Mouse (Mus musculus): ENCODE results near the gene Wdtc1.
A peak's percentile ranks its signal among the peaks of the same experiment; 100 is the strongest.

The Wdtc1 gene

DNA sequence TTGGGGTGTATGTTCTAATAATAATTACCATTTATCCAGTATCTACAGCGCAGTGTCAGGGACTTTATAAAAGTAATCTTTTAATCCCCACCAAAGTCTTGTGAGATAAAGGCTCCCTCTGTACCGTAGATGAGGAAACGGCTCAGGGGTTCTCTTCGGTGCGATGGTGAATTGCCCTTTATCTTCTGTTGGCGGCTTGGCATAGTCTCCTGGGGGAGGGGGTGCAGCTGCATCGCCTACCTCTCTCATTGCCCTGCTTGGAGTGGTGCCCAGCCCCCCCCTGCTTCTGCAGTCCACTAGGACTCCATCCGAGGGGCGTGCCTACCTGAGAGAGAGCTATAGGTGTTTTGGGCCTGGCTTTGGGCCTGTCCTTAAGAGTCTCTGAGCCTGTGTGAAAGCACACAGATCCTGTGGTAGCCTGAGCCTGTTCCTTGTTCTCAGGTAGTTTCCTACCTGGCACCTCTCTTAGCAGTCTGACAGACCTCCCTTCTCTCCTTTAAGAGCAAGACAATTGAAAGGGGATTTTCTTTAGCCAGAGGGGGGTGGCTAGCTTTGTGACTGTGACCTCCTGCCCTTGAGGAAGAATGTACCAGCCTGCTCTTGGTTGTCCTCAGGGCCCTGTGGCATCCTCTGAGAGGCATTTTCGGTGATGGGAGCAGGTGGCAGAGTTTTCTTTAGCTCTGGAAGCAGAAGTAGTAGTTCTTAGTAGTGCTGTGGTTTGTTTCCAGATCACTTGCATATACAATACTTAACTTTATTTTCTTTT, 22.7 kb upstream of the Wdtc1 start:
- peak; percentile 63 to 72 for DNase-seq

DNA sequence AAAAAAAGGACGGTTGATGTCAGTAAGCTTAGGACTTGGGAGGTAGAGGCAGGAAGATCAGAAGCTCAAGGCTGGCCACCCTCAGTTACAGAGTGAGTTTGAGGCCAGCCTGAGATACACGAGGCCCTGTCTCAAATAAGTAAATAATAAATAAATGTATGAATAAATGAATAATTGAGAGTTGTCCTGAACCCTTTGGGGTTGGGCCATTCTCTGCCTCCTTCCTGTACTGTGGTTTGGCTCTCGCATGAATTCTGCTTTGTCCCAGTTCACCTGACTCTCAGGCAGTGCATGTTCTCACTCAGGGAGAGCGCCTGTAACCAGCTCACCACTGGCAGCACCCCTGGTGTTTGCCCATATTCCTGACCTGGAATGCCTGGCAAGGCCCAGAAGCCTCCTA, 20.7 kb upstream of the Wdtc1 start:
- no peak for DNase-seq

DNA sequence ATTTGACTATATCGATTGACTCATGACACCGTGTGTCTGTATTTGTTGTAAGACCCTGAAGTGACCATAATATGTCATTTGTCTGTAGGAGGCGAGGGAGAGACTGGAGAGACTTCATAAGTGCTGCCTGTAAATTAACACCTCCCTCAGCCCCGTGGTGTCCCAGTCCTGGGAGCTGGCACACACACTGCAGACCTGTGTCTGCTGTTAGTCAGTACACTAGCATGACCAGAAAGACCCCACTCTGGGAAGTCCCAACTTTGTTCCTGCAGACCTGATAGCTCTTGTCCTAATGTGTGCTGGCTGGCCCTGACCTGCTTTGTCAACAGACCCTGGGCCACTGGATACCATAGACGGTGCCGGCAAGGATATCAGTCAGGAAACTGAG, 19.0 kb upstream of the Wdtc1 start:
- DNase-seq, result peak in 1 of 2 experiments; percentile 23

DNA sequence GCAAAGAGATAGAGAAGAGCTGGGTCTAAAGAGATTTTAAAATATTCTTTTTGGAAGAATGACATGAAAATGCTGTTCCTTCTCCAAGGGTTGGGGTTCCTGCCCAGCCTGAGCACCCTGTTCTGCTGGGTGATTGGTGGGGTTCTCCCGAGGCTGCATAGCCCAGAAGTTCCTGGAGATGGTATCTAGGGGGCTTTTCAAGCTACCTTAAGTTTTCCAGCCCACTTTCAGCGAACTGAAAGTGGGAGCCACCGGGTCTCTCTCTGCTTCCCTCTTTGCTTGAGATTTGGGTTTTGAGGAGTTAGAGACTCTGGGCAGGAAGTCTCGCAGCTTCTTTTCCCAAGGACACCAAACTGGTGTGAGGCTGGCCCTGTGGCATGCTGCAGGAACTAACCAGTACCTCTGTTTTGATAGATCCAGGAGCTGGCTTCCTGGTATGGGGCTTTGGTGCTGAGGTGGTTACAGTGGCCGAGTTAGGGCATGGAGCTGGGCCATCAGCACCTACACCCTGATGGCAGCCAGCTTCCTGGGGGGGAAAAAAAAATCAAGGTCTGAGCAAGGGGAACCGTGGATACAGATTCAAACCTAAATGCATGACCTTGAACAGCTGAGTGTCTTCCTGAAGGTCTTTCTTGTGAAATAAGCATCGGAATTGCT, 18.5 kb upstream of the Wdtc1 start:
- DNase-seq, result peak in 1 of 2 experiments; percentile 23

DNA sequence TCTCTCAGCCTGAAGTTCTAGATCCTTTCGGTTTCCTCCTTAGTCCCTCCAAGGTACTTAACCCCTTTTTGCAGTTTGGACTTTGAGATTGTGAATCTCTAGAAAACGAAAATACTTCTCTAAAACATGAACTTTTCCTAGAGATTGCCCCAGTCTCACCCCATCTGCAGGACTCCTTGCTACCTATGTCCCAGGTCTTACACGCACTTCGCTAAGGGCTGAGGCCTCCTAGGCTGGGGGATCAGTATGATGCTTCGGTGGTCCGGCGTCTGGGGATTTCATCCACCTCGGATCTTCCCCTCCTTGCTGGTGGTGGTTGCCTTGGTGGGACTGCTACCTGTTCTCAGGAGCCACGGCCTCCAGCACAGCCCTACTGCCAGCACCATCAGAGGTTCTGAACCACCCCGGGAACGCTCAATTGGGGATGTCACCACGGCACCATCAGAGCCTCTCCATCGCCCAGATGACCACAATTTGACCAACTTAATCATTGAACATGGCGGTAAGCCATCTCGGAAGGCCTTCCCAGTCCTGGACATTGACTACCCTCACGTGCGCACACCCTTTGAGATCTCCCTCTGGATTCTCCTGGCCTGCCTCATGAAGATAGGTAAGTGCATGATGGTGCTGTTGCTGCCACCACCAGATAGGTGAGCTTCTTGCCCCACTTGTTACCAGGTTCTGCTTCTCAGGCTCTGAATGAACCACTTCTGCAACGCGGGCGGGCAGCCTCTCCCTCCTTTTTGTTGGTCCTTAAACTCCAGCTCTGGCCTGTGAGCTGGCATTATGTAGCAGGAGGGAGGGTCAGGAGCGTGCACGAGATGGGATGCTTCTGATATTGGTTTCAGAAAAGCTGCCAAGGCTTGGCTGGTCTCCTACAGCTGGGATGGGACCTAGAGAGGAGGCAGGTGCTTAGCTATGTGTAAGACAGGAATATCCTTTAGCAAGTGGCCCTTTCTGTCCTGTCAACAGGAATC, 17.3 kb upstream of the Wdtc1 start:
- DNase-seq, result peak; percentile 57 to 65

DNA sequence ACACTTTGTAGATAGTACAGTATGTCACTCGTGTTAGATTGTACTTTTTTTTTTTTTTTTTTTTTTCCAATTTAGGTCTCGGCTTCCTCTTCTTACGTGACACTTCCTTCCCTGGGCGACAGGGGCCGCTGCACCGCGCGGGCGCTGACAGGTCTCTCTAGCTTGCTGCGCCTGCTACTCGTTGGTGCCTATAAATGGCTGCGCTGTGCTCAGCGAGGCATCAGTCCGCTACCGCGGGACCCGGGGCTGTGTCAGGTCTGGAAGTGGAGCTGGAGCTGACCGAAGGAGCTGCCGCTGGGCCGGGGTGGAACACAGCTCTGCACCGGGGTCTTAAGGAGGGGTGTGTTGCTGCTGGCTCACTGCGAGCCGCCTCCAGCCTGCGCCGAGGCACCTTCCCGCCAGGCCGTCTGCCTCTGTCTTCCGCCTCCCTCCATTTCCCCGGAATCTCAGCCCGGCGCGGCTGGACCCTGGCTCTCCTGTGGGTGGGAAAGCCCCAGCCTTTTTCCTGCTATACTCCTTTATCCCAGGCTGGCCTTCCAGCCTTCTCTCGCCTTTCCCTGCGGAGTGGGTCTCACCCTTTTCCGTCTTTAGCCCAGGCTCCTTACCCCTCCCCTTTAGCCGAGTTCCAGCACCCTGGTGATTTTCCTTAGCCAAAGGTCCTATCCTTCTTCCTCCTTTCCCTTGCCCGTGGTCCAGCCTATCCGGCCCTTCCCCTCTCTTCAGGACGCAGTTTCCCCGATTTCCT, 16.4 kb upstream of the Wdtc1 start, which contains the start of gene Slc9a1:
TSS of gene Slc9a1 (plus strand) at position 154 of the 745 bp plus-strand sequence.
- DNase-seq, result peak; percentile 97 to 98

DNA sequence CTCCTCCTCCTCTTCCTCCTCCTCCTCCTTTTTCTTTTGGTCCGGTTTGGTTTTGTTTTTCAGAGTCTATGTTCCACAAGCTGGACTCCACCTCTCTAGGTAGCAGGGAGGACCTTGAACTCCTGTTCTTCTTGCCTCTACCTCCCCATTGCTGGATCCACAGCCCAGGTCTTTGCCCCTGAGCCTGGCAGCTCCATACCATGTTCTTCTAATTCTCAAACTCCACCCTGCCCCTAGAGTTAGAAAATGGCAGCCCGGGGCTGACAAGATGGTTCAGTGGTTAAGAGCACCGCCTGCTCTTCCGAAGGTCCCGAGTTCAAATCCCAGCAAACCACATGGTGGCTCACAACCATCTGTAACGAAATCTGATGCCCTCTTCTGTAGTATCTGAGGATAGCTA, 1.4 kb upstream of the Wdtc1 start:
- DNase-seq, result no peak

DNA sequence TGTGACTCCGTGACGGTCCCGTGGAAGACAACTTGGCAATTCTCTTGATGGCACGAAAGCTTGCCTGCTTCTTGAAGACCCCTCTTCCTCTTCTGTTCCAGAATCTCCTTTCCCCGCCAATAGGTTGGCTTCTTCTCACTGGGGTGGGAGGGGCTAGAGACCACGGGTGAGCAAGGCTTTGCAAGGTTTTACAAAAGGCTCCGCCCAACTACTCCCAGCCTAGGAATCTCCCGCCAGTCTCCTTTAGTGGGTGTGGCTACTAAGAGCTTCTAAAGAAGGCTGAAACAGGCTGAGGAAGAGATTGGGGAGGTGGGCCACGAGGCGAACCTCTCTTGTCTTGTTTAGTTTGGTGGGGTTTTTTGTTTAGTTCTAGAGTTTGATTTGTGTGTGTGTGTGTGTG, 484 bp downstream of the Wdtc1 start:
- no peak for DNase-seq

DNA sequence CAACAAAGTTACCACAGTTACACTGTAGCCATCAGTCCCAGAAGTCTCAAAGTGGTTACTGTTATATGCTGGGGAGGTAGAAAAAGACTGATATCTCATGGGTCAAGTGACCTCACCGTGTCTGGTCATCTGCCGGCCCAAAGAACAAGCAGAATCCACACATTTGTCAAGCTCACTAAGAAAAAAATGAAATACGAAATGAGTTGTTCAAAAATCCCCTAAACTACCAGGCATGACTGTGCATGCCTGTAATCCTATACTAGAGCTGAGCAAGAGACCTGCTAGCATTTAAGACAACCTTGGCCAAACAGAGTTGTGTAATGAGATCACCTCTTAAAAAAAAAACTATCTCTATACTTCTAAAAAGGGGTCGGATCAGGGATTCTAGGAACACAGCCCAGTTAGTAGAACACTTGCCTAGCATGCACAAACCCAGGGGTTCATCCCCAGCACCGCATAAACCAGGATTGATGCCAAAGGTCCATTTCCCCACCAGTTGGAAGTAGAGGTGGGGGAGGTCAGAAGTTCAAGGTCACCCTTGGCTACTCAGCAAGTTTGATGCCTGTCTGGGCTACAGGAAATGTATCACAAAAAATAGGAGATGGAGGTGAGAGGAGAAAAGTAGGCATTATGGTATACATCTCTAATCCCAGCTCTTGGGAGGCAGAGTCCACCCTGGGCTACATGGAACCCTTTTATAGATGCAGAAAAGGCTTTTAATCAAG, 5.1 kb downstream of the Wdtc1 start:
- no peak for DNase-seq

DNA sequence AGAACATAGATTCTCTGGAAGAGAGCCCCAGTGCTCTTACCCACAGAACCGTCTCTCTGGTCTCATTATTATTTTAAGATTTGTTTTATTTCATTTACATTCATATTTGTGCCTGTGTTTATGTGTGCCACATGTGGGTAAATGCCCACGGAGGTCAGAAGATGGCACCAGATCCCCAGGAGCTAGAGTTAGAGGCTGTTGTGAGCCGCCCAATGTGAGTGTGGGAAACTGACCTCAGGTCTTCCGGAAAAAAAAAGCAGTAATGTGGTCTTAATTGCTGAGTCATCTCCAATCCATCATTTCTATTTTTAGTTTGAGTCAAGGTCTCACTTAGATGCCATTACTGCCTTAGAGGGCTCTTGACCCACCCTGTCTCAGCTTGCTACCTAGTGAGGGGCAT, 5.7 kb downstream of the Wdtc1 start:
- no peak for DNase-seq

DNA sequence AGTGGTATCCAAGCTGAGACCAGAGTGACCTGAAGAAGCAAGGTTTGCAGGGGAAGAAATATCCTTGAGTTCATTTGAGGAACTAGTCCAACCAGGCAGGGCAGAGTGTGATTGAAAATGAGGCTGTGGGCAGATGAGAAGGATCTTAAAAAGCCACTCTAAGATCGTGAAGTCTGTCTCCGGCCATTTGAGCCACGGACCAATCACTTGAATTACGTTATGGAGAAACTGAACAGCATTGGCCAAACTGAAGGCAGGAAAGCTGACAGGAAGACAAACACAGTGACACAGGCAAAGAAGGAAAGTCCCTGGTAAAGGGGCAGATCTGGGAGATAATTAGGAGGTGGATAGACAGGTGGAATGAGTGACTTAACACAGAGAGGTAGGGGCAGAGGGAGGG, 6.7 kb downstream of the Wdtc1 start:
- DNase-seq, result no peak

DNA sequence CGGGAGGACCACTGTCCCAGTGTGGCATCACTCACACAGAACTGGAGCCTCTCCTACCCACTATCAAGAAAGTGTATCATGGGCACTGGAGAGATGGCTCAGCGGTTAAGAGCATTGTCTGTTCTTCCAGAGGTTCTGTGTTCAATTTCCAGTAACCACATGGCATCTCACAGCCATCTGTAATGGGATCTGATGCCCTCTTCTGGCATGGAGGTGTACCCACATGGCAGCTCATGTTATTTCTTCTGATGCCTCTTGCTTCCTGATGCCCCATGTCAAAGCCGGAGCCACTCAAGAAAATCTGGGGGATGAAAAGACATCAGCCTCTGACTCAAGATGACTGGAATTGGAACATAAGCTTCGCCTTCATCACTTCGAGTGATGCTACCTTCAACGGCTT, 7.6 kb downstream of the Wdtc1 start:
- DNase-seq, result no peak

DNA sequence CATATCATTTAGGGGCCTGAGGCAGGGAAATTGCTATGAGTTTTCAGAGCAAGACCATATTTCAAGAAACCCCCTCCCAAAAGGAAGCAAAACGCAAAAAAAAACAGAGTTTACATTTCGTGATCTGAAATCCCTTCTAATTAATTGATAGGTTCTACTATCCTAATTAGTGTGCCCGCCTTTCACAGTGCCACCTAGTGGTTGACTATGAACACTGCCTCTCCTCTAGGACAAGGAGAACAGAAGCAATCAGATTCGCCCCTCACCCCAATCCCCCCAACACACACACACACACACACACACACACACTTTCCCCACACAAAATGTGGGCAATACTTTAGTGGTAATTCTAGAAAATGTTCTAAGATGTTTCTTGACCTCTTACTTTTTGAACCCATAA, 9.2 kb downstream of the Wdtc1 start:
- DNase-seq, result peak; percentile 77 to 83

DNA sequence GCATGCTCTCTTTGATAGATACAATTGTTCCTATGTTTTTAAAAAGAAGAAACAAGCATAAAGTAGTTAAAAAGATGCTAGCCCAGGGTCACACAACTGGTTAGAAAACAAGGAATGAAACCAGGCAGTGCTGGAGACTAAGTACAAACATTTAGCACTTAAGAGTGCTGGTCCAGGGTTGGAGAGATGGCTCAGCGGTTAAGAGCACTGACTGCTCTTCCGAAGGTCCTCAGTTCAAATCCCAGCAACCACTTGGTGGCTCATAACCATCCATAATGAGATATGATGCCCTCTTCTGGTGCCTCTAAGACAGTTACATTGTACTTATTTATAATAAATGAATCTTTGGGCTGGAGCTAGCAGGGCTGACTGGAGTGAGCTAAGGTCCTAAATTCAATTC, 13.1 kb downstream of the Wdtc1 start:
- DNase-seq, result no peak

DNA sequence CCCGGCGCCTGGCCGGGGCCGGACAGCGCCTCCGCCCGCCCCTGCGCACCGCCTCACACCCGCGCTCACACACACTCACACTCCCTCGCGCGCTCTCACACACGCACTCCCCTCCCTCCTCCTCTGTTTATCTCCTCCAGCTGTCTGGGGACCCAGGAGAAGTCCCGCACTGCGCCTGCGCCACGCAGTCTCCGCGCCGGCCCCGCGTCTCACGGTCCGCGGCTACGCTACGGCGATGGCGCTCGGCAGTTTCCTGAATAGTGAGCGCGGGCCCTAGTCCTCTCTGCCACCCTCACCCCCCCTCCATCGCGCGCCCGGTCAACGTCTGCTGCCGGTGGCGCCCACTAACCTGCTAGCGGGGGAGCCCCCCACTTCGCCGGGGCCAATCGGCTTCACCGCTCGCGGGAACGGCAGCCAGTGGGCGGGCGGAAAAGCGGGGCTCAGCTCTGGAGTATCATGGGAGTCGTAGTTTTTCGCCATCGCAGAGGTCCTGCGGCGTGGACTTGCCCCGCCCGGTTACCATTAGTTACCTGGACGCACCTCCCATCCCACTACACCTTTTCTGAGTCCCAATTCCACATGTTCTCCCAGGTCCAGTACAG, 14.0 kb downstream of the Wdtc1 start:
- DNase-seq, result peak; percentile 99 to 100

DNA sequence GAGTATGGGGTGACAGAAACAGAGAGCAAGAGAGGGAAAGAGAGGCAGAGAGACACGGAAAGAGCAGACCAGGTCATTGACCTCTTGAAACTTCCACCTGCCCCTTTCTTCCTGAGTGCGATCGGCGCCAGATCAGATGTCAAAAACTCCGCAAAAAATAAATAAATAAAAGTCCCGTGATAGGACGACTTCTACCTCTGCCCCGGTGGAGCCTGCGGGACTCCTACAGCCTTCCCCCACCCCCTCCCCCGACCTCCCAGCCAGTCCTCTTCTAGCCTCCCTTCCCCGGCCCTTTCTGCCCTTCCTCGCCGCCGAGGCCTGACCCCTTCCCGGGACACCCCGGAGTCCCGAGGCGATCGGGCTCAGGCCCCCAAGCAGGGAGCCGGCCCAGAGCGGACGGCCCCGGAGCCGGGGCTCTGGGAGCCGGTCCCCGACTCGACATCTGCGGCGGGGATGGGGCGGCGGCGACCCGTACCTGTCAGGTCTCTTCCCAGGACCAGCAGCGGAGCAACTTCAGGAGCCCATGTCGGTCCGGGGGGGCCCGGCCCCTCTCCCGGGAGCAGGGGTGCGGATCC, 14.7 kb downstream of the Wdtc1 start:
- DNase-seq, result no peak

DNA sequence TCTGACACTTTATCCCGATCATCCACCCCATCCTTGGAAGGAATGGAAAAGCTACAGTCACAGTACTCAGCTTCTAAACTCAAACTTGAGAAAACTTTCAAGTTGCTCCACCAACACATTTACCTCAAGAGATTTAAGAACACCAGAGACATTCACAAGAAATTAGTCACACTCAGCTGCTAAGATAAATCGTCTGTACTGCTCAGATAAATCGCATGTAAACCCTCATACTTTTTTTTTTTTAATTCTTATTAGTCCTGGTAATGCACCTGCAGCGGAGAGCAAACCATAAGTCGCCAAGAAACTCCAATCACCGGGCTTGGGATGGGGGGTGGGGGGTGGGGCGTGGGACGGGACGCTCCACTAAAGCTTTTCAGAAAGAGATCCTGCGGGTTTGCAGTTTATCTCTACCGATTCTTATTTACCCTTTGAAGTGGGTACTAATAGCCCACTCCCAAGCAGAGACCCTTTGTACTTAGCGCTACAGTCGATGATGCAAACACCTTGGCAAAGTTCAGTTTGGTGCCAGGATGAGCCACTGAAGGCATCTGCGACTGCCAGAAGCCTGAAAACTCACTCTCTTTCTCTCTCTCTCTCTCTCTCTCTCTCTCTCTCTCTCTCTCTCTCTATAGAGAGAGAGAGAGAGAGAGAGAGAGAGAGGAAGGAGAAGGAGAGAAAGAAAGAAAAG, 15.3 kb downstream of the Wdtc1 start:
- no peak for DNase-seq

DNA sequence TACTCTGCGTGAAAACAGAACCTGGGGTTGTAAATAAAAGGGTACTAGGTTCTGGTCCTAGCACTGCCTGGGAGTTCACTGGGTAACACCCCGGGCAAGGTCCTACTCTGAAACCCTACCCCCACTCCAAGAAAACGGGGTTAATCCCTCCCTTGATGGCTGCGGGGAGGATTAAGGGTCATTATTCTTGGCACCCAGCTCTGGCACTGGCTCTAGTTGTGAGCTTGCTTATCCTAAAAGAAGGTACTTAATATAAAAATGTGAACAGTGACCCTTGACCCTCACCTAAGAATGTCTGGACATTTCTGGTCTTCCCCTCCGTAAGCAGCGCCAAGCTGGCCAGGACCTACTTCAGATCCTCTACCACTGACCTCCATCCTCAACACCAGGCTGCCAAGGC, 20.0 kb downstream of the Wdtc1 start:
- DNase-seq, result no peak

DNA sequence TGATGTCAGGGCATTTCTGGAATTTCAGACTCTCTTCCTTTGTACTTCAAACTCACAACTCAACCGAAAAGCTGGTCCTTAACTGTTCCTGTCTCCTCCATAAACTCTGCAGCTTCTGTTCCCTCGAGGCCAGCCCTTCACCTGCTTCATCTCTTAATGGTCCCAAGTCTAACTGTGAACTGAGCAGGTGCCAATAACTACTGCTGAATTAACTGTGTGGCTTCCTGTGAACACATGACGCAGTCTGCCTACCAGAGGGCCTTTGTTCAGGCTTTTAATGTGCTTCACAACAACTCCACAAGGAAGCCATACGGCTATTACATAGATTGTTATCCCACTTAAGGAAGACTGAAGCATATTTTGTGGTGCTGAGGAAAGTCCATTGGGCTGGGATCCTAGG, 23.0 kb downstream of the Wdtc1 start:
- DNase-seq, result no peak

DNA sequence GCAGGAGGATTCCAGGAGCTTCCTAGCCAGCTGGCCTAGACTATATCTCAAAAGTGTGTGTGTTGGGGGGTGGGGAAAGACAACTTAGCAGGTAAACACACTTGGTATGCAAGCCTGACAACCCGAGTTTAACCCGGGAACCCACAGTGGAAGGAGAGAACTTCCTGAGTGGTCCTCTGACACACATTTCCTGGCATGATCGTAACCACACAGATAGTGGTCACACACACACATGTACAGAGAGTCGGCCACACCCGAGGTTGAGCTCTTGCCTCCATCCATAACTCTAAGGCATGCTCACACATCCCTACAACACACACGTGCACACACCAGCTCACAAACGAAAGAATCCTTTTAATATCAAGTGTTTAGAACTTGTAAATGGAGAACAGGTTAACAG, 25.2 kb downstream of the Wdtc1 start:
- no peak for DNase-seq

DNA sequence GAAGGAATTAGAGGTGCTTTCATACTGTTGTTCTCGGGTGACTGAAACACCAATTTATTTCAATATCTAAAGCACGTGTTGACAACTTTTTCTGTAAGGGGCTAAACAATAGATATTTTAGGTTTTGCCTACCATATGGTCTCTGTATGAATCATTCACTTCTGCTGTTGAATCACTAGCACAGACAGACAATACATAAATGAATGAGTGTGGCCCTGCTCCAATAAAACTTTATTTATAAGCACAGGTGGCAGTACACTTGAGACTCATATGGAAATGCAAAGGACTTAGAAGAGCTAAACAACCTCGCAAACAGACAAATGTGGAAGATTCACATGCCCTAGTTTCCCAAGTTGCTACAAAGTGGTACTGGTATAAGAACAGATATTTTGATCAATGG, 33.6 kb downstream of the Wdtc1 start:
- DNase-seq, result no peak
